11 mouse cellular contexts compared by ENCODE assay signal in the genomic region with DNA sequence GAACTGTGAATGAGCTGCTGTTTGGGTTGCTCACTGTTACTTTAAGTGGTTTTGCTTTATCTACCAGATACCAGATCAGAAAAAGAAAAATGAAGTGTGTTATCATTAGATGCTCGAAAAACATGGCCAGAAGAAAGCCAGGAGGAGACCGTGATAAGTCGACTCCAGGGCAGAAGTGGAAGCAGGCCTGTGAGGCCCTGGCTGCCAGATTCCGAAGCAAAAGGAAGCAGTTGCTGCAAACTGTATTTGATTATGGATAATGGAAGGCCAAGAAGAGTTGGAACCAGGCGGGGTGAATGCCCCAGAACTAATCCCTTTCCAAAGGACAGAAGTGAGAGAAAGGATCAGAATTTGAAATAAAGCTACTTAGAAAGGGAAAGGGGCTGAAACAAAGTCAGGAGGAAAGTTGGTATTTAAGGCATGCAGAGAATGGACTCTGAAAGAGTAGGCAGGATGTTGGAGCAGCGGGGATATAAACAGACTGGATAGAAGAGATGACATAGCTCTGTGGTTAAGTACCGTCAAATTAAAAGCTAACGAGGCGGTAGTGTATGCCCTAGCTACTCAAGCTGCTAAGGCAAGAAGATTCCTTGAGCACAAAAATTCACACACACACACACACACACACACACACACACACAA. TPM values are rescaled to one million over a fixed set of nuclear protein-coding genes. Genes with fewer than 3 reads are reported as not detected.
DNase-seq lines count a peak whose midpoint lies in the region; ATAC-seq and TF ChIP-seq lines count a peak whose summit lies in the region.
"Had no signal": no experiment of that assay in that cellular context is flagged by ENCODE, and none has a peak within 500 bp of the region (broad histone marks: within the 10 kb centered on the region; RNA-seq: fewer than 3 reads in every experiment).

No protein-coding gene starts in this region.

- H3K9me3 ChIP-seq in forebrain, embryonic 10.5 days = no peaks in the 10 kb centered on the region
- H3K9me3 ChIP-seq in forebrain, embryonic 16.5 days (ENCODE audit: control insufficient read depth, low read length) = no peaks in the 10 kb centered on the region
- no peaks in the 10 kb centered on the region for H3K9me3 ChIP-seq in lung, embryonic 15.5 days
- no peaks in the 10 kb centered on the region for H3K9me3 ChIP-seq in midbrain, embryonic 14.5 days (ENCODE audit: control insufficient read depth, low read length)
- H3K9me3 ChIP-seq: forebrain, embryonic 15.5 days had no signal

- WGBS in forebrain, embryonic 10.5 days = 17% methylated on average over 9 of the region's 9 CpGs
- 15% methylated on average over 9 of the region's 9 CpGs for WGBS in forebrain, embryonic 16.5 days
- 7% methylated on average over 9 of the region's 9 CpGs for WGBS in lung, embryonic 15.5 days
- WGBS in lung, adult 2 months = 19% methylated on average over 9 of the region's 9 CpGs
- 8% methylated on average over 9 of the region's 9 CpGs for WGBS in midbrain, embryonic 14.5 days

- H3K4me3 ChIP-seq in forebrain, embryonic 10.5 days = no peak overlapping the region
- no peak overlapping the region for H3K4me3 ChIP-seq in forebrain, embryonic 16.5 days (replicated peaks; ENCODE audit: low read length)
- H3K4me3 ChIP-seq in lung, embryonic 15.5 days = no peak overlapping the region
- no peak overlapping the region for H3K4me3 ChIP-seq in lung, adult 2 months (replicated peaks; ENCODE audit: extremely low read depth, low read depth, low read length)
- H3K4me3 ChIP-seq in midbrain, embryonic 14.5 days (replicated peaks; ENCODE audit: low read depth, low read length) = no peak overlapping the region
- H3K4me3 ChIP-seq: forebrain, embryonic 15.5 days had no signal

- no peak for ATAC-seq in forebrain, embryonic 16.5 days
- ATAC-seq in lung, embryonic 15.5 days (ENCODE audit: borderline replicate concordance, extremely low read depth, low FRiP score, low TSS enrichment) = peak; percentile 65; the same call in 1 of the 2 replicates
- ATAC-seq in erythroid progenitor cell, adult 5-6 weeks (replicated peaks; ENCODE audit: low FRiP score, poor library complexity, severe bottlenecking) = peak; percentile 69
- ATAC-seq in midbrain, embryonic 14.5 days (ENCODE audit: low FRiP score, low TSS enrichment) = no peak; the same call in 1 of the 2 replicates
- ATAC-seq: forebrain, embryonic 15.5 days had no signal

- no peak overlapping the region for H3K4me2 ChIP-seq in forebrain, embryonic 16.5 days (ENCODE audit: low read length)
- H3K4me2 ChIP-seq in lung, embryonic 15.5 days = no peak overlapping the region
- H3K4me2 ChIP-seq in midbrain, embryonic 14.5 days (ENCODE audit: low read length) = no peak overlapping the region
- H3K4me2 ChIP-seq: forebrain, embryonic 15.5 days had no signal

- H3K9ac ChIP-seq in forebrain, embryonic 16.5 days (replicated peaks; ENCODE audit: low read depth, low read length) = no peak overlapping the region
- no peak overlapping the region for H3K9ac ChIP-seq in lung, embryonic 15.5 days
- 0 out of 2 replicates have a peak overlapping the region, but pooled peaks have one; percentile 10 for H3K9ac ChIP-seq in midbrain, embryonic 14.5 days (replicated peaks; ENCODE audit: low read length)
- H3K9ac ChIP-seq: forebrain, embryonic 15.5 days had no signal

- TF ChIP-seq CTCF in lung, adult 2 months (IDR thresholded peaks at IDR 0.05; ENCODE audit: insufficient read depth, low read length) = no peak

- H3K27me3 ChIP-seq in forebrain, embryonic 10.5 days (ENCODE audit: poor library complexity, severe bottlenecking) = no peaks in the 10 kb centered on the region
- H3K27me3 ChIP-seq in forebrain, embryonic 16.5 days (replicated peaks; ENCODE audit: control insufficient read depth, insufficient read depth, low read length) = no peaks in the 10 kb centered on the region
- H3K27me3 ChIP-seq in lung, embryonic 15.5 days = no peaks in the 10 kb centered on the region
- no peaks in the 10 kb centered on the region for H3K27me3 ChIP-seq in midbrain, embryonic 14.5 days (ENCODE audit: control insufficient read depth, insufficient read depth, low read length)
- H3K27me3 ChIP-seq: forebrain, embryonic 15.5 days had no signal

- no peak for TF ChIP-seq POLR2A in lung, adult 2 months (IDR thresholded peaks at IDR 0.05; ENCODE audit: borderline replicate concordance, extremely low read depth, low read depth, low read length)

- H3K27ac ChIP-seq in forebrain, embryonic 10.5 days = peak overlapping the region; percentile 69
- H3K27ac ChIP-seq in forebrain, embryonic 16.5 days (ENCODE audit: low read length) = no peak overlapping the region
- H3K27ac ChIP-seq in lung, embryonic 15.5 days = peak overlapping the region; percentile 83
- no peak overlapping the region; the same call in 1 of the 2 replicates for H3K27ac ChIP-seq in midbrain, embryonic 14.5 days (replicated peaks; ENCODE audit: low read depth, low read length)
- H3K27ac ChIP-seq: forebrain, embryonic 15.5 days had no signal

- DNase-seq in forebrain, embryonic 10.5 days (ENCODE audit: extremely low spot score, low spot score) = no peak
- DNase-seq in lung, adult 2 months = no peak
- peak; percentile 45 for DNase-seq in midbrain, embryonic 14.5 days
- DNase-seq in urinary bladder, postnatal 14 days (ENCODE audit: low spot score) = no peak
- no peak for DNase-seq in thymus, postnatal 14 days
- DNase-seq: adrenal gland, adult 8-10 months had no signal

- H3K4me1 ChIP-seq in forebrain, embryonic 10.5 days = peaks cover 18% of the 10 kb centered on the region
- H3K4me1 ChIP-seq in forebrain, embryonic 16.5 days (replicated peaks; ENCODE audit: control insufficient read depth, insufficient read depth, low read length) = no peaks in the 10 kb centered on the region
- peaks cover 8% of the 10 kb centered on the region; the same call in 1 of the 2 replicates for H3K4me1 ChIP-seq in lung, embryonic 15.5 days
- no peaks in the 10 kb centered on the region for H3K4me1 ChIP-seq in lung, adult 2 months (ENCODE audit: control insufficient read depth, insufficient read depth, low read length)
- H3K4me1 ChIP-seq in midbrain, embryonic 14.5 days (ENCODE audit: control insufficient read depth, insufficient read depth, low read length) = no peaks in the 10 kb centered on the region
- H3K4me1 ChIP-seq: forebrain, embryonic 15.5 days had no signal

- no peaks in the 10 kb centered on the region for H3K36me3 ChIP-seq in forebrain, embryonic 10.5 days (replicated peaks)
- no peaks in the 10 kb centered on the region for H3K36me3 ChIP-seq in forebrain, embryonic 16.5 days (ENCODE audit: control insufficient read depth, insufficient read depth)
- no peaks in the 10 kb centered on the region for H3K36me3 ChIP-seq in lung, embryonic 15.5 days
- H3K36me3 ChIP-seq in midbrain, embryonic 14.5 days (ENCODE audit: control insufficient read depth, insufficient read depth, low read length) = no peaks in the 10 kb centered on the region
- H3K36me3 ChIP-seq: forebrain, embryonic 15.5 days had no signal

RNA-seq across cellular contexts. Expression of a gene that starts 4.7 kb away (rescaled TPM):
- 13.8 and 15.6 TPM in 2 replicates for polyA plus RNA-seq in forebrain, embryonic 10.5 days (2016; fragmentation: Nextera tagmentation; extraction: Ambion mirVana)
- 7.9 and 8.9 TPM in 2 replicates for polyA plus RNA-seq in forebrain, embryonic 16.5 days (2015; fragmentation: Nextera tagmentation; extraction: Ambion mirVana)
- polyA plus RNA-seq in lung, embryonic 15.5 days (2015; fragmentation: Nextera tagmentation; extraction: Ambion mirVana) = 23.8 and 25.6 TPM in 2 replicates
- polyA plus RNA-seq in lung, adult 2 months (2012; rRNA removed) = 85.5 and 111 TPM in 2 replicates
- 24.9 and 33.5 TPM in 2 replicates for total RNA-seq in erythroid progenitor cell, adult 5-6 weeks (2015; ENCODE audit: low replicate concordance)
- total RNA-seq in erythroid progenitor cell, adult 5-6 weeks (2017; ENCODE audit: low replicate concordance) = 38.4 and 38.9 TPM in 2 replicates
- polyA plus RNA-seq in midbrain, embryonic 14.5 days (2014; fragmentation: Nextera tagmentation; extraction: Ambion mirVana) = 5.4 and 7.1 TPM in 2 replicates

RNA-seq across cellular contexts. Expression of a gene that starts 7.6 kb away (rescaled TPM):
- polyA plus RNA-seq in forebrain, embryonic 10.5 days (2016; fragmentation: Nextera tagmentation; extraction: Ambion mirVana) = not detected in 2 replicates
- not detected in 2 replicates for polyA plus RNA-seq in forebrain, embryonic 16.5 days (2015; fragmentation: Nextera tagmentation; extraction: Ambion mirVana)
- not detected in 2 replicates for polyA plus RNA-seq in lung, embryonic 15.5 days (2015; fragmentation: Nextera tagmentation; extraction: Ambion mirVana)
- polyA plus RNA-seq in lung, adult 2 months (2012; rRNA removed) = 2.2 TPM in 1 of 2 replicates, not detected in the other
- not detected in 2 replicates for total RNA-seq in erythroid progenitor cell, adult 5-6 weeks (2015; ENCODE audit: low replicate concordance)
- total RNA-seq in erythroid progenitor cell, adult 5-6 weeks (2017; ENCODE audit: low replicate concordance) = not detected in 2 replicates
- not detected in 2 replicates for polyA plus RNA-seq in midbrain, embryonic 14.5 days (2014; fragmentation: Nextera tagmentation; extraction: Ambion mirVana)
- polyA plus RNA-seq: forebrain, embryonic 15.5 days; large intestine, adult 2 months had no signal

RNA-seq across cellular contexts. Expression of a gene that starts 44.5 kb away (rescaled TPM):
- 31.1 and 32.3 TPM in 2 replicates for polyA plus RNA-seq in forebrain, embryonic 10.5 days (2016; fragmentation: Nextera tagmentation; extraction: Ambion mirVana)
- polyA plus RNA-seq in forebrain, embryonic 16.5 days (2015; fragmentation: Nextera tagmentation; extraction: Ambion mirVana) = 23.7 and 28.8 TPM in 2 replicates
- polyA plus RNA-seq in lung, embryonic 15.5 days (2015; fragmentation: Nextera tagmentation; extraction: Ambion mirVana) = 23.0 and 24.5 TPM in 2 replicates
- polyA plus RNA-seq in lung, adult 2 months (2012; rRNA removed) = 5.2 and 5.3 TPM in 2 replicates
- 133 and 176 TPM in 2 replicates for total RNA-seq in erythroid progenitor cell, adult 5-6 weeks (2015; ENCODE audit: low replicate concordance)
- total RNA-seq in erythroid progenitor cell, adult 5-6 weeks (2017; ENCODE audit: low replicate concordance) = 10.0 and 12.1 TPM in 2 replicates
- 35.6 and 47.9 TPM in 2 replicates for polyA plus RNA-seq in midbrain, embryonic 14.5 days (2014; fragmentation: Nextera tagmentation; extraction: Ambion mirVana)

Comparison
In these comparisons a context has a peak if more than half of its experiments do, and no peak if none do; other contexts are left out.
1. H3K27ac ChIP-seq: peak in forebrain, embryonic 10.5 days (single experiment) and lung, embryonic 15.5 days (single experiment); none in forebrain, embryonic 16.5 days (single experiment) and midbrain, embryonic 14.5 days (single experiment).
2. ATAC-seq: peak in lung, embryonic 15.5 days (single experiment) and erythroid progenitor cell, adult 5-6 weeks (single experiment); none in forebrain, embryonic 16.5 days (single experiment) and midbrain, embryonic 14.5 days (single experiment).